ENCODE assay signal across 15 mouse cellular contexts in the genomic region with DNA sequence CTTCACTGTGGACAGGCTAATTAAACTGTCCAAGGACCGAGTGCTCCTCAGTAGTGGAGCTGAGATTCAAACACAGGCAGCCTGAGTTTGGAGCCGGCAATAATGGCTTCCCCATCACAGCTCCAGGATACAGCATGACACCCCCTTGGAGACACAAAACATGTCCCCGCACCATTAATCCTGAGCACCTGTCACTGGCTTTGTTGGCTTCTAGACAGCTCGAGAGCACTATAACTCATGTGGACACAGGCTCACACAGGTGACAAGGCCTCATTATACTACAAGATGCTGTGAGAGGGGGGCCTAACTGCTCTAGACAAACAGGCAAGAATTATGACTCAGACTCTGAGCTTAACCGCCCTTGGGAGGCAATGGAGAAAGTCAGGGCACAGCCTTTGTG.
"Had no signal": no experiment of that assay in that cellular context is flagged by ENCODE, and none has a peak within 500 bp of the region (broad histone marks: within the 10 kb centered on the region; RNA-seq: fewer than 3 reads in every experiment).

No protein-coding gene starts in this region.

- H3K9ac ChIP-seq: liver, embryonic 14.5 days; lung, embryonic 14.5 days; midbrain, embryonic 13.5 days; midbrain, embryonic 15.5 days had no signal

- H3K4me3 ChIP-seq: midbrain, embryonic 13.5 days; midbrain, embryonic 15.5 days had no signal

- H3K27me3 ChIP-seq: midbrain, embryonic 13.5 days; midbrain, embryonic 15.5 days had no signal

- H3K27ac ChIP-seq: liver, embryonic 14.5 days; midbrain, embryonic 13.5 days; midbrain, embryonic 15.5 days had no signal

- DNase-seq: lung, embryonic 14.5 days; lung, postnatal 10 days; lung, postnatal 4 days; retina, postnatal 1 day; right cerebral cortex, adult 18-20 months; right cerebral cortex, postnatal 25 days; right cerebral cortex, postnatal 4 days; spleen, adult 18-20 months; thymus, adult 18-20 months; thymus, postnatal 14 days; thymus, postnatal 36 days had no signal

- H3K9me3 ChIP-seq: midbrain, embryonic 13.5 days; midbrain, embryonic 15.5 days had no signal

- H3K4me2 ChIP-seq: lung, embryonic 14.5 days; midbrain, embryonic 11.5 days; midbrain, embryonic 13.5 days; midbrain, embryonic 15.5 days had no signal

- H3K36me3 ChIP-seq: midbrain, embryonic 15.5 days had no signal

- H3K4me1 ChIP-seq: midbrain, embryonic 15.5 days had no signal

- ATAC-seq: midbrain, embryonic 13.5 days; midbrain, embryonic 15.5 days had no signal
